Mouse (Mus musculus) thymus, adult 2 months (tissue): ENCODE measurements around the gene 1190002N15Rik.

ENCODE experiments used
- CTCF ChIP-seq: fragments of 200-500 bp; IDR thresholded peaks from 2 replicates; pipeline ENCODE4 v1.5.1; 2012; ENCODE audit warnings: mild to moderate bottlenecking, control low read depth, low read length, moderate library complexity, borderline replicate concordance; ENCODE audit not compliant: control insufficient read depth, poor library complexity, insufficient read depth; ENCODE audit errors: extremely low read depth
- POLR2A ChIP-seq: fragments of 200-500 bp; IDR thresholded peaks from 2 replicates; pipeline ENCODE4 v1.6.1; 2012; ENCODE audit warnings: mild to moderate bottlenecking, low read length, control low read depth, moderate library complexity; ENCODE audit not compliant: control insufficient read depth, poor library complexity, insufficient read depth; ENCODE audit errors: extremely low read depth

- TF ChIP-seq CTCF (no peak), POLR2A (no peak)
Observed at GRCm38 (mm10) chr9:94539346-94539865, 1.5 kb upstream of the 1190002N15Rik start.
